Mouse (Mus musculus) Muller cell, postnatal 12 days (primary cell): ENCODE data around the gene Nfil3.

Source experiments
- DNase-seq: peaks from one replicate; pipeline ENCODE4 v3.0.0-alpha.2; 2015; ENCODE audit errors: inconsistent ontology term

Nfil3 gene

DNA sequence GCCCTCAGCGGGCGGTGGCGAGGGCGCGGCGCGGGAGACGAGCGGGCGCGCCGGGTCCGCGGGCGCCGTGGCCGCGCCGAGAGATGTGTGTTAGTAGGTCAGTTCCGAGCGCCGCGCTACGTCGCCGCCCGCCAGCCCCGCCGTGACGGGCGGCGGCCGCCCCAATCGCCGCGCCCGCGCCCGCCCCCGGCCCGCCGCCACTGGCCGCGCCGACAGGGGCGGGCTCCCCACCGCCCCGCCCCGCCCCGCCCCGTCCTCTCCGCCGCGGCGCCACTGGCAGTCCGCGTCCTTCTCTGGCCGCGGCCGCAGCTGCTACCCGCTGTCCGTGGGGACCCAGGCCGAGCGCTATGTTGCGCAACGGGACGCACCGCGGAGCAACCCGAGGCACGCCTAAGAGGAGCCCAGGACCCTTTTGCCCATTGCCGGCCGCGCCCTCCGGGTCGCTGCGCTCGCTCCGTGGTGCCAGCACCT lies at the start of gene Nfil3:
Gene Nfil3 (minus strand): TSS at position 123 of the 471 bp plus-strand sequence.
- DNase-seq: peak; percentile 91

DNA sequence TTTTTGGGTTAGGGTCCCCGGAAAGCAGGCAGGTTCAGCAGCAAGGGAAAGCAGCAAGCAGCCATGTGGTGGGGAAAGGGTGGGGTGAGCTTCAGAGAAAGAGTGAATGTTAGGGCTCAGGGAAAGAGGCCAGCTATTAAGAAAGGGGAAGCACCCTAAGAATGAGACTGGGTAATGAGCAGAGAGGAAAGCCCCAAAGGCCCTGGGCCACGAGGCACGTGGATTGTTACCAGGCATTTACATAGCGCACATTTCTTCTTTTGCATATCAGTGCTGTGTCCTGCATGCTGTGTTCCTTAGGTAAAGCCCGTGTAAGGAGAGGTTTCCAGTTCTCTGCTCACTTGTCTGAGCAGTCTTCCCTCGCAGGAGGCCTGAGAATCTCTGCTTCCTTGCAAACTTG lies 43.4 kb upstream of the Nfil3 start:
- DNase-seq: no peak

DNA sequence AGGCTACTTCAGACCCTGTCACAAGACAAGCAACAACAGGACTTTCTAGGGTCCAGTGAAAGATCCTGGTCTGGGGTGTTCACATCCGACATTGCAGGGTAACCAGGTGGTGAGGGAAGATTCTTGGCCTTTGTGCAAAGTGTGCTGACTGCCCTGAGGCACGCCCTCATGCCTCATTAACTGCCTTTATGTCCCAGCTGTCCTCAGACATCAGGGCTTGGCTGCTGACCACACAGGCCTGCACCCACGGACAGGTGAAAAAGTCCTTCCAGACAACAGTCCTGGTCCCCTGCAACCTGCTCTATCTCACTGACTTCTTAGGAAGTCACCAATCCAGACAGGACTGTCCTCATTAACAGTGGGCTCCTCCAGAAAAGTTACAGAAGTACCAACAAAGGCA lies 39.4 kb upstream of the Nfil3 start:
- DNase-seq: no peak

DNA sequence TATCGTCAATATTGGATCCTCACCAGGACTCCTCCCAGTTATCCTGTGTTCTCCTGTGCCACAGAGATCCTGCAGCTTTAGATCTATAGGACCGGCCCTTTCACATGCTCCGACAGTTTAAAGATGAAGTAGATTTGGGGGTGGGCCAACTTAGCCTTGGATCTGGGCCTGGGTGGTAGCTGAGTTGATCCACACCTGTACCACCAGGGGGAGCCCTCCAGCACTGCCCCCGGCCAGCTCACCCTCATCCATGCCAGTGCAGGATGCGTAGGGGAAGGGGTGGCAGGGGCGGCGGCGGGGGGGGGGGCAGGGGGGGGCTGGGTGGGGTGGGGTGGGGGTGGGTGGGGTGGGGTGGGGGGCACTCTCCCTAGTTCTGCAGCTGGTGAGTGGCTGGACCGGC lies 38.7 kb upstream of the Nfil3 start:
- DNase-seq: no peak

GRCm38 (mm10) chr13:53018976-53019375 lies 38.1 kb upstream of the Nfil3 start:
- no peak for DNase-seq

DNA sequence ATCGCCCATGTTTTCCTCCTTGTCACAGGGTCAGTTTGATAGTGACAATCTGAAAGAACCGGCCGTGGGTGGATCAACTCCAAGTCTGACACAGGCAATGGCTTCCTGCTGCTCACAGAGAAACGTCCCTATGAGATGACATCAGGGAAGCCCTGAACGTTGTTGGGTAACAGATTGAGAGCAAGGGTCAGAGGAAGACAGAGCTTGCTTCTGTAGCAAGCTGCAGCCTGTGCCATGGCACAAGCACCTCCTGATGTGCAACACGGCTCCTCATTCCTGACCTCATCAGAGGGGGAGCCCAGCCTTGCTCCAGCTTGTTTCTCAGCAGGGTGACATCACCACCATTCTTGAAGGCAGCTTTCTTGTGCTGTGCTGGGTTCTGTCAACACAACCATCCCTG lies 37.1 kb upstream of the Nfil3 start:
- DNase-seq: no peak

GRCm38 (mm10) chr13:53017117-53017516 lies 36.2 kb upstream of the Nfil3 start:
- DNase-seq: no peak

- peak; percentile 29 for DNase-seq
Observed at GRCm38 (mm10) chr13:53011426-53011825, 30.6 kb upstream of the Nfil3 start.

GRCm38 (mm10) chr13:53008489-53009184 lies 27.8 kb upstream of the Nfil3 start:
- DNase-seq: peak; percentile 91

- DNase-seq: peak; percentile 40
Observed at GRCm38 (mm10) chr13:53007781-53008180, 26.9 kb upstream of the Nfil3 start.

DNA sequence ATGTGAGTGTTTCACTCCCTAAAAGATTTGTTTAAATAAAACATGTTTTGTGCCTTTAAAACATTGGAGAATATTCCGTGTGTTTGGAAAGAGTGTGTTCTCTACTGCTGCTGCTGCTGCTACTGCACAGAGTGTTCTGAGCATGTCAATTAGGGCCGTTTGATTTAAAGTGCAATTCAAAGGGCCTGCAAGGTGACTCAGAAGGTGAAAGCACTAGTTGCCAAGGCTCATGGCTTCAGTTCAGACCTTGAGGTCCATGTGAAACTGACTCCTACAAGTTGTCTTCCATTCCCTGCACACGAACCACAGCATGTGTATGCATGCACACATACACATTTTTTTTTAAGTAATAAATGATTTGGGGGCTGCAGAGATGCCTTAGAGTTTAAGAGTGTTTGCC lies 22.4 kb upstream of the Nfil3 start:
- no peak for DNase-seq

GRCm38 (mm10) chr13:53001511-53001935 lies 20.6 kb upstream of the Nfil3 start:
- DNase-seq: peak; percentile 70

DNA sequence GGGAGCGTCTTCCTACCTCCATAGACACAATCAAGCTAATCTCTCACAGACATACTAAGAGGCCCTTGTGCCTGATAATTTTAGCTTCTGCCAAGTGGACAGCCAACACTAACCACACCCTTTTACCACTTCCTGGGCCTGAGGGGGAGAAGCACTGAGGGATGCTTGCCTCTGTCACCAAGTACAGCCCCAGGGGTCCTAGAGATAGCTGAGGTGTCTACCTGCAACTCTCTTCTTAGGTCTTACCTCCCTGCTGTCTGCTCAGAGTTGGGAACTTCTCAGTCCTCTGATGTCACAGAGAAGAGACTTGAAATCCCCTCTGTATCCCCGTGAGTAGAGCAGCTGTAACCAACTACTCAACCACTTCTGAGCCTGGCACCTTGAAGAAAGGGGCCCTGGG lies 19.6 kb upstream of the Nfil3 start:
- DNase-seq: no peak

DNA sequence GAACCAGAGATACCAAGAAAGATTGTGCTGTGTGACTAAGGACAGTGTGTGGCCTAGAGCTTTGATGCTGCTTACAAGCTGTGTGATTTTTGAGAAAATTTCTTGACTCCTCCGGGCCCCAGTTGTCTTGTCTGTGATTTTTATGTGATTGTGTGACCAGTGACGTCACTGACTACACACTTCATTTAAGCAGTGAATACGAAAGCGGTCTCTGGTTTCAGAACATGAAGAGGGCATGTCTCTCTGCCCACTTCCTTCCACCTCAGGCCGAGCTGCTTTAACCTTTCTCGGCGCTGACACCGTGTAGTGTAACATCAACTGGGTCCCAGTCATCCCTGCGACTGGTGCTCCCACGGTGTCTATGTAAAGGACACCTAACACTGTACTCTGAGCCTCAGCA lies 17.7 kb upstream of the Nfil3 start:
- no peak for DNase-seq

GRCm38 (mm10) chr13:52997806-52998205 lies 16.9 kb upstream of the Nfil3 start:
- no peak for DNase-seq

GRCm38 (mm10) chr13:52996201-52996600 lies 15.3 kb upstream of the Nfil3 start:
- no peak for DNase-seq

- no peak for DNase-seq
Observed at GRCm38 (mm10) chr13:52994197-52994881, 13.5 kb upstream of the Nfil3 start.

DNA sequence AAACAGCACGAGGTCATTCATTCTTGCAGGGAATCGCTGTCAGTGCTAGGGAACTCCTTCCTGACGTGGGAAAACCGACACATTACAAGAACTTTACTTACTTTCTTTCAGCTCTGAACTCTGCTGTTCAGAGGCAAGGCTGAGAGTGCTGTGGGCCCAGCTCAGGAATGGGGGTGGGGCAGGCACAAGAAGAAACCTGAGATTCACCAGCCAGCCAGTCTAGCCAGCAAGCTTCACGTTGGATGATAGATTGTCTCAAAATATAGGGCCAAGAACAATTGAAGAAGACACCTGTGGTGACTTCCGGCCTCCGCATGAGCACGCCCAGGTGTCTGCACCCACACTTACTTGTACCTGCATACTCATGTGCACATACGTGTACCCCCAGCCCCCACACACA lies 9.3 kb upstream of the Nfil3 start:
- DNase-seq: no peak

GRCm38 (mm10) chr13:52989005-52989404 lies 8.1 kb upstream of the Nfil3 start:
- DNase-seq: no peak

DNA sequence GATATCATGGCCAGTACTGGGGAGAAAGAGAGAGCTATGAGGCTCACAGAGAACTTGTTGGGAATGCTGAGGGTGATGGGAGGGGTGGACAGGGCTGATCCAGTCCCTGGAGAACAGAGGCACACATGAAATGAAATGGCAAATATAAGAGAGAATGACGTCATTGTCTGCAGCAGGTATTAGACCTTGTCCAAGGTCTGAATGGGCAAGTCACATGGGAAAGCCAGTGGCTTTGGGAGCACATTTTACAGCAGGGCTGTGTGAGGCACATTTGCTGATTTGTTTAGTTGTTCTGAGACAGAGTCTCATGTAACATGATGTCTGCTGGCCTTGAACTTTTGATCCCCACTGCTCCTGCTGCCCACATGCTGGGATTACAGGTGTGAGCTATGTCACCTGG lies 7.0 kb upstream of the Nfil3 start:
- DNase-seq: no peak

DNA sequence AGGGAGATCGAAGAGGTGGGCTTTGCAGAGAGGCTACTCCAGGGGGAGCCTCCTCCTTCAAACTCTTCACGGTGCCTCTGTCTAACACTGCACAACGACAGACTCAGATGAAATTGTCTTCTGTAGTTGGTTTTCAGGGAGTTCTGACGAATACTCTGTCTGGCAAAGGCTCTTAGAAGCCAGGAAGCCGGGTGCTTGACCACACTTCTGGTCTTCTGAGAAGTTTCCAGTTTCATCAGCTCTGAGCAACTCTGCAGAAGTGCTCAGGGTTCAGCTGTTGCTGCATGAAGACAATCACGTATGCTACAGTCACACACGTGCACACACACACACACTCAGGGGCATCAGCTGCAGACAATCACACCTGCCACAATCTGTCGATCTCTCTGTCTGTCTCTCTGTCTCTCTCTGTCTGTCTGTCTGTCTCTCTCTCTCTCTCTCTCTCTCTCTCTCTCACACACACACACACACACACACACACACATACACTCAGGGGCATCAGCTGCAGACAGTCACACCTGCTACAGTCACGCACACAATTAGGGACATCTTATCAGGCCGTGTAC lies 5.4 kb upstream of the Nfil3 start:
- DNase-seq: no peak

DNA sequence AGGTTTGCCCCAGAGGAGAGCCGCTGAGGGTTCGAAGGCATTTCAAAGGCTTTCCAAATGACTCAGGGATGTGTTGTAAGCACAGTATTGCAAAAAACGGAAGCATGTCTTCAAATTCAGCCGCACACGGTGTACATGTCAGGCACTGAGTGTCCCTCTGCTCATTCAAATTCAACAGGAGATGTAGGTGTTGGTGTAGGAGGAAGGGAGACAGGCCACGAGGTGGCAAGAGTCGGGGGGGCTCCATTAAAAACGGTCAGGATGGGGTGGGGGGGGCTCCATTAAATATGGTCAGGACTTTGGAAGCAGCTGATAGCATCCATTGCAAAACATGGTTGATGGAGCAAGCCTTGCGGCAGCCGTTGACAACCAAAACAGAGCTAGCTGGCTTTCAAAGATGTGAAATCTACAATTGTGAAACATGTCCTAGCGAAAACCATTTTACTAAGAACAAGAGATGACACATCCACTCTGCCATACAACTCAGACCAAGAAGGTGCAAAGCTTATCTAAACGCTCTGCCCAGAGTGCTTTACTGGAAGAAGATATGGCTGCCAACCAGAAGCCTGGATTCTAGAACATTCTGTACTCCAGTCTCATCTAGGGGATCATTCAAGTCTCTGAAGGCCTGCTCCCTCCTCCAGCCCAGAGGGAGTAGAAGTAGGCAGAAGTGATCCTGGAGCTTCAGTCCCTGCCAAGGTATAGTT lies 4.8 kb upstream of the Nfil3 start:
- no peak for DNase-seq
